Mouse (Mus musculus) hindlimb bud, embryonic 11.5 days (tissue): Measurements from ENCODE around the gene Atg10.

Experiments used
- DNase-seq: peaks from one replicate; pipeline ENCODE4 v3.0.0-alpha.2; 2012; ENCODE audit warnings: low read depth, low spot score; ENCODE audit errors: extremely low spot score

Gene Atg10

DNA sequence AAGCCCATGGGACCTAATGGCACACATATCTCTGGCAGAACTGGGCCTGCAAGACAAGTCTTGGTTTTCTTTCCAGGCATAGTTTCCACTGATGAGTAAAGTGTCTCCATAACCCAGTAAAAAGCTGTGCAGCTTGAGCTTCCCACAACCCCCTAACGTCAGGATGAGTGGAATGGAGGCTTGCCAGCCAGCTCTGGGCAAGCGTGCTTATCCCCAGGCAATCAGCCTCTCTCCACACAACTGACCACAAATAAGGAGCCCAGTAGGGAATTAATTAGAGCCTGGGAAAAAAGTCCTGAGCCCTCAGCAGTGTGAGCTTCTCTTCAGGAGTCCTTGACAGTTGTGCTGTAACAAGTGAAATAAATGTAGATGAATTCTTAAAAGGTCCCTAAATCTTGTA lies 327.7 kb downstream of the Atg10 start:
- DNase-seq = no peak

DNA sequence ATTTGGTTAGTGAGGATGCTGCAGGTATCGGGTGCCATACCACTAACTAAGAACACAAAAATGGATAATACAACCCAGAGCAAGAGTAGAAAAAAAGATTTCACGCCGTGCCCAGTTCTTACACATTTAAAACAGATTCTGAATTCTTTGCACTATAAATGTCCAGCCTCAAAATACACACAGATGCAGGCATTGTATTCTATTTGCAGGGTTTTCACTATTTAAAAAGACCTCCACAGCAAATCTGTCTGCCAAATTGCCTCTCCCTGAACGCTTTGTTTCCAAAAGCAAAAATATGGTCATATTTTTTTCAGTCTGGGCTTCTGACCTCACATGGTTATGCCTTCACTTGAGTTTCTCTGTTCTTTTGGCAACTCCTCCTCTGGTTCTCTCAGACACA lies 328.9 kb downstream of the Atg10 start:
- no peak for DNase-seq

GRCm38 (mm10) chr13:90890111-90890510 lies 333.7 kb downstream of the Atg10 start:
- DNase-seq = no peak

DNA sequence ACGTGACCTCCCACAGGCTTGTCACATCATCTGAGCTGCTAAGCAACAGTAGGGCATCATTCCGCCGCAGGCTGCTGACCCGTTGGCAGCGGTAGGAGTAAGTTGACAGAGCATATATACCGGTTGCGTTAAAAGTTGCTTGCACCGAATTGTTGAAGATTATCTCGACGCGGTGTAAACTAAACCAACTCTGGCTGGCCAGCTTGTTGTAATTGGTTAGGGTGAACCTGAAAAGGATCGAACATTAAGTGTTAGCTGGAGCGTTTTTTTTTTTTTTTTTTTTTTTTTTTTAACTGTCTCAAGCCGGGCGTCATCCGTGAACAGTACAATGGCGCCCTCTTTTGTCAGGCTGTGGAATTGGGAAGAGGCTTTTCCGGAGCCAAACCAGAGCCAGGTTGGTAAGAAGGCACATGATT lies 337.2 kb downstream of the Atg10 start:
- peak; percentile 78 for DNase-seq

- no peak for DNase-seq
Measured at GRCm38 (mm10) chr13:90885856-90886532, 337.8 kb downstream of the Atg10 start.
